Mouse (Mus musculus): Measurements from ENCODE around the gene Adck2.

GRCm38 (mm10) chr6:39551981-39552636 lies 21.6 kb upstream of the Adck2 start:
- TF ChIP-seq GATA1 (IDR thresholded peaks at IDR 0.05; ENCODE audit: borderline replicate concordance, low read length) (no peak), FLI1 (IDR thresholded peaks at IDR 0.05; ENCODE audit: low read length) (no peak)
